Mouse (Mus musculus) kidney, adult 2 months (tissue): ENCODE measurements at regions not wholly inside any gene's neighbourhood (a gene's known extent, or its start where the extent isn't known, plus 50 kb on each side); places are given as distances from the start of the nearest gene placed in this dataset.

Experiments used
- CTCF ChIP-seq: fragments of 200-500 bp; conservative IDR thresholded peaks from 2 replicates; pipeline ENCODE4 v1.5.1; 2011; ENCODE audit warnings: low read depth, mild to moderate bottlenecking, control low read depth, low read length, moderate library complexity, mixed read lengths; ENCODE audit not compliant: insufficient read depth, insufficient read length
- POLR2A ChIP-seq: fragments of 200-500 bp; IDR thresholded peaks from one replicate; pipeline ENCODE4 v1.6.1; 2011; ENCODE audit warnings: low read depth, low read length, control low read depth

DNA sequence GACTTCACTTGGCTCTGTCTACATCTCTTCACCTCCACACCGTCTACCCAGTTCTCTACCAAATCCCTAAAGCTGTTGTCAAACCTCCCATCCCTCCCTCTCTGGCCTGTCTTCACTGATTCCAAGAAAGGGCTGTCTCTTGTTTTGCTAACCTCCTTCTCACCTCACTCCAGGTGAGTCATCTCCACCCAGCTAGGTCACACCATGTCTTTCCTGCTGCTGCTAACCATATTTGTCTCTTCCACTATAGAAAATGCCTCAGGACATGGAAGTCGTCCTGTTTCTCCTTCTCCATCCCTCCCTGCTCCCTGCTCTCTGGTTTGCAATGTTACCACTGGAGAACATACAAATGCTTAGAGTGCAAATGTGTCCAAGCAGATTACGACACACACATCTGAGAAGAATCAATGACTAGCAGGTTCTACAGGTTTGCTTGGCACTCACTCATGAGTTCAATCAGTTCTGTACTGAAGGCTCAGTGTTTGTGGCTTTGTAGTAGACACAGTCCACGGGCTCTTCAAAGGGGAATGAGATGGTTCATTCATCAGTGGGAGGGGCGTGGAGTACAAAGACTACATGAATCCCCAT is 424.1 kb downstream of the Fgf9 start:
- TF ChIP-seq CTCF (no peak), POLR2A (no peak)
